Mouse (Mus musculus): Measurements from ENCODE around the gene Syt1.
A peak's percentile ranks its signal among the peaks of the same experiment; 100 is the strongest.

Gene Syt1

DNA sequence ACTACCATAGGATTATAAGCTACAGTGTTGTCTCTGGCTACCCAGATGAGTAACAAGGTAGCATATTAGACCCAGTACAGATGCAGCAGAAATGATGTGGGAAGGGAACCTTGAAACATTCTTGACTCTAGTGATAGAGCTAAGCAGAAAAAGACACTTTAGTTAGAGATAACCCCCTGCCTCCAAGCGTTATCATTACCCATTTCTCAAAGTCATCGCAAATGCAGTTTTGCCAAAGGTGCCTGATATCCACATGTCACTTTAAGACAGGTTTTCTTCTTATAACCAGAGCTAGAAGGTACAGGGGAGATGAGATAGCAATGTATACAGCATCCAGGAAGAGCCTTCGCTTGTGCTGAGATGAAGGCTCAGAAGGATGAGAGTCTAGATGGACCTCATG lies 421.4 kb downstream of the Syt1 start:
- no peak for ATAC-seq (ENCODE audit: insufficient number of reproducible peaks, low FRiP score, low TSS enrichment)

DNA sequence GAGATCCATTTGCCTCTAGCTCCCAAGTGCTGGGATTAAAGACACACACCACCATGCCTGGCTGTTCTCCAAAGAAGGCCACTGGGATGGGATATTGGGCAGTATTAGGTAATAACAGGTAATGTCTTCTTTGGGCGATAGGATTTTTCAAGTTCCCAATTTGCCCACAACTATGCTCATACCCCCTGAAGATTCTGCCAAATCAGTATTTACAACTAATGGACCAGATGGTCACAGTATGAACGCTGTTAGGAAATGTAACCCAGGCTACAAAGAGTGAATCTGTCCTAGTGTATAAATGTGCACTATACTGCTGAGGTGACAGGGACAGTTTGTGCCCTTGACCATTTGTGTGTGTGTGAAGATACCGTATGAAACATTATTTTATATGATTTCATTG lies 421.9 kb downstream of the Syt1 start:
- peak; percentile 71 for ATAC-seq (ENCODE audit: insufficient number of reproducible peaks, low FRiP score, low TSS enrichment)

DNA sequence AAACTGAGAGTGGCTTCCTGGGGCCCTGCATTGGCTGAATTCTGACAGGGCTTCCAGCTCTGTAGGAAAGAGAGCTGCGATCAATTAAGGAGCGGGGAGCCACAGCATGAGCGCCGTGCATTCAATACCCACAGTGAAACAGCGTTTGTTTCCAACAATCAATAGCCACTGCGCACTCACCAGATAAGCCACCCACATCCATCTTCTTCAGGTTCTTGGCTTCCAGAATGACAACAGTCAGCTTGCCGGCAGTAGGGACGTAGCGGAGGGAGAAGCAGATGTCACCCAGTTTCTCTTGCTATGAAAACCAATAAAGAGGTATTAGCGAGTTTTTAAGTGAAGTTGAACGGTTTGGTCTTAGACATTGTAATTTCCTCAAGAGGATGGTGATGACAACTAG lies 427.1 kb downstream of the Syt1 start:
- ATAC-seq (ENCODE audit: insufficient number of reproducible peaks, low FRiP score, low TSS enrichment), result peak; percentile 49; the same call in 1 of the 2 replicates

DNA sequence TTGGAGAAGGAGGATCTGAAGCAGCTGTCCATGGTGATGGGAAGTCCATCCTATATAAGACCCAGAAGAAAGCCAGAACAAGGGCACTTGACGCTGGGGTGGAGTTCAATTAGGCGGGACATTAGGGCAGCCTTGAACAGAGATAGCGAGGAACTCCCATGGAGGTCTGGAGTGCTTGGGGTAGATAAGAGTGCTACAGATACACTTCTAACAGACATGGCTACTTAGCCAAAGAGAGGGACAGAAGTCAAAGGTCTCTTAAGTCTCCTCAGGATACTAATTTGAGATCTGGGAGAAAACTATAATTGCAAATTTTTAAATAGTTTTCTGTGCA lies 428.4 kb downstream of the Syt1 start:
- ATAC-seq (ENCODE audit: insufficient number of reproducible peaks, low FRiP score, low TSS enrichment), result no peak

DNA sequence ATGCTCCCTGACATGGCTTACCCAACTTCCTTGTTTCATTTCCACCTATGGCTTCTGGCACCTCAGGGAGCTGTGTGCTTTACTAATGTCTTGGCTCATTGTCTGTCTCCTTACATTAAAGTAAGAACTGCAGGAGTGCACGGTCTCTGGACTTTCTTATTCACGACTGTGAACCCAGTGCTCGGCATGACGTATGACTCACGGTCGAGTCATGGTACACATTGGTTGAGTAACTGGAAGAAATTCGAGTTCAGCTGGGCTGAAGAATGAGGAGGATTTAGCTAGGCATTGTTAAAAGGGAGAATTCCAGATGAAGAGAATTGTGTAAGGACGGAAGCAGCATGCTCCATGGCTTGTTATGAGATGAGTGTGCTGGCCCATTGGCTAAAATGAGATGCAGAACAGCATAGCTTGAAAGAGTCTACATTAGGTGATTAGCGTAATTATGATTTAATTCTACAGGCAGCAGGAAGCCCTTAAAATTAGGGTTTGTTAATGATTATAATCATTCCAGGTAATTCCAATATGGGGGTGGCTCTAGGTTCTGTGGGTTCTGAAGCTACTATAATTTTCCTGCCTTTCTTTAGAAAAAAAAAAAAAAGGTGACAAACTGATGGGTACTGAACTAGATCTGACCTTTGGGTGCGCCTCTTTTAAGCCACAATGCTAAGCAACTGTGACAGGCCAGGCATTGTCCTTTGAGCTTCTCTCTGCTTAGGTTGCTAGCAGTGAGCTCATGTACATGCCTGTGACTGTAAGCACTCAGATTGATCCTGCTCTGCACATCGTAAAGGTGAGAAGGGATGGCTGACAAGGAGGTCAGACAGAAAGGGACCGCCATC lies 429.0 kb downstream of the Syt1 start:
- ATAC-seq (ENCODE audit: insufficient number of reproducible peaks, low FRiP score, low TSS enrichment), result no peak

DNA sequence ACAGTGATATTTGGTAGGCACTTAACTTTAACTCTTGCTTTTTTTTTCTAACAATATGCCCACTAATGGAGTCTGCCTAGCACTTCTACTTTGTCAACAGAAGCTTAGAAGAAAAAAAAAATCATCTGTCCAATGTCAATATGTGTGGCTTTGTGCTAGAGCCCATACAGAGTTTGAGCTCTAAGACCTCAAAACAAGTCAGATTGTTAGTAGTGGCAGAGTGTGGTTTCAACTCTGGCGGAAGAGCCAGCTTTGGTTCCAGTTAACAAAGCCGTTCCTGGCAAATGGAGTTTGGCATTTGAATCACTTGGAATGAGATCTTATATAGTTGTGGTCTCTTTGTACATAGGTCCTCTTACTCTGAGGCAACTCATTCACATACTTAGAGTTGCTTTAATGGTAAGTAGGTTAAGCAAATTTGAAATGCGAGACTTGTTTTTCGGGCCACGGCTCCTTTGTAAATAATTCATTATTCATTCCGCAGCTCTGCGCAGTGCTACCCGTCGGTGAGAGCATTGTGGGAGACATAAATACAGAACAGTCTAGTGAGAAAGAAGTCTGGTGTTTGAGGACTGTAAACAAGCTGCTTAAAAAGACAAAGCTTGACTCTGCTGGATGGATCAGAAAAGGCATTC lies 429.9 kb downstream of the Syt1 start:
- ATAC-seq (ENCODE audit: insufficient number of reproducible peaks, low FRiP score, low TSS enrichment), result no peak

DNA sequence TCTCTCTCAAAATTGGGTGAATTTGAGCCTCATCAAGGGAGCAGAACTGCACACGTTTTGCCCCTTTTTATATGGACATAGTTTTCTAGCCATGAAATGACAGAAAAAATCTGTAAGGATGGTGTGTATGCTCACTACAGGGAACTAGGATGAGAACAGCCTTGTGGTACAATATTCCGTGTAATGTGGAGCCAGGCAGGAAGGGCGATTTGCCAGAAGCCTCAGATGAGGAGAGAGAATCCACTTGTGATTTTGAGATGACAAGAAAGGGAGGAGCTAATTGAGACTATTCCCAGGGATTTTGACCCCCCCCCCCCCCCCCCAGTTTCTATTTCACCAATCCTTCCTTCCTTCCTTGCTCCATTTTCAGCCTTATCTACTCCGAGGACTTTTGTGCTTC lies 431.4 kb downstream of the Syt1 start:
- no peak for ATAC-seq (ENCODE audit: insufficient number of reproducible peaks, low FRiP score, low TSS enrichment)

DNA sequence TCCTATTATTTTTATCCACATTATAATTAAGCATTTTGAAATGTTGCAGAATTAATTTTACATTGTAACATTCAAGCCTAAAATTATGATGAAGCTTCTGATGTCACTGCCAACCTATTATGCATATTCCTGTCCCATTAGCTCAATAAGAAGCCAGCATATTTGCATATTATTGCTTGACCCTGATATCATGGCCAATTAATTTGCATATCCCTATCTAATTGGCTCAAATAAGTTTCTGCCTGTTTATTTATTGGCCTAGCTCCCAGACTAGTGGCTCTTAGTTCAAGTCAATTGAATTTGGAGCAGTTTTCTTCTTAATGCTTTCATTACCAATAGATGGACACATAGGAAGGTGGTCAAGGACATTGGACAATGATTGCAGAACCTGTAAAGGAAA lies 433.2 kb downstream of the Syt1 start:
- ATAC-seq (ENCODE audit: insufficient number of reproducible peaks, low FRiP score, low TSS enrichment), result no peak

DNA sequence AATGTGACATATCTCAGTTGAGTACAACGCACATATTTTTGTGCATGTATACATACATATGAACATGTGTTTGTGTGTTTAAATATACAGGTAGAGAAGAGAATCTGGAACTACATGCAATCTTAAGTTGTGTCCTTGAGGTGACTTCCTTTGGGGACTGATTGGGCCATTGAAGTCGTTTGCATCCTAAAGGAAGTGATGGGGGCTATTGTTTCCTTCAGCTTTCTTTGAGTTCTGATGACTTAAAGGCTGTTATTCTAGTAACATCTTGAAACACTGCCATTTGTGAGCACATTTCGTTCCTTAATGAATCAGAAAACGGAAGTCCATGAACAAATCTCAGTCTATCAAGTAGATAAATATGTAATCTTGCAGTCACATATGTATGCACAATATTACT lies 438.0 kb downstream of the Syt1 start:
- no peak for ATAC-seq (ENCODE audit: insufficient number of reproducible peaks, low FRiP score, low TSS enrichment)

DNA sequence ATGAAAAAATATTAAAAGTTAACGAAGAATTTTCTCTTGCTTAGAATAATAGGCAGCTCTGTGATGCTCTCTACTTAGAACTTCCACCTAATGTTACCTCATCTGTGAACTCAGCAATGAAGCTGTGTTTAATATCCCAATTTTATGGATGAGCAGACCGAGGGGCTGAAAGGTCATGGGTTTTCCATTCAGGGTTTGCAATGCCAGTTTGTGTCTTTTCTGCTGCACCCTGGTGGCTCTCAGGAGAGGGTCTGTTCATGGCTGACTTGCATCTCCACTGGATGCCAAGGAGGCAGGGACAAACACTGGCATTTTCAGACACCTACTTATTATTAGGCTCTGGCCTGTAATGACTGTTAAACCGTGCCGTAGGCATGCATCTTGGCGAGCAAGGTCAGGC lies 439.7 kb downstream of the Syt1 start:
- no peak for ATAC-seq (ENCODE audit: insufficient number of reproducible peaks, low FRiP score, low TSS enrichment)

DNA sequence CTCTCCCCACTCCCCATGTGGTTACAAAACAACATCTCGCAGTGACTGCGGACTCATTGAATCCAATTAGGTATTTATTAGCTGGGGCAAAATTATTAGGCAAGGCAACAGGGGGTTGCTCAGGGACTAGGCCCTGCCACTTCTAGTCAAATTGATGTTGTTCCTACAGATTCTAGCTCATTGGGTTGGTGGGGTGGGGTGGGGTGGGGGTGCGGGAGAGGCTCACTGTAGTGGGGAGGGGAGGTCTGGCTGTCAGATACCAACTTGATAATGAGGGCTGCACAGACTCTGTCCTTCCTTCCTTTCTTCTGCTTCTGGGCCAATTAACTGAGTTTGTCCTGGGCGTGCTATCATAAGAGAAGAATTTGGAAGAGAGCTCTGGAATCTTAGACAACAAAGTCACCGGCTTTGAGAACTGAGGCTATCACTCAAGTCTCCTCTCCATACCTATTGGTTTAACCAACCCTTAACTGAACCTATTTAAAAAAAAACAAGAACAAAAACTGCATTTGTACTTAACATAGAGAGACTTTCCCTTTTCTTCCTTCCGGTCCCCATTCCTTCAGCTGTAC lies 441.1 kb downstream of the Syt1 start:
- ATAC-seq (ENCODE audit: insufficient number of reproducible peaks, low FRiP score, low TSS enrichment), result no peak

DNA sequence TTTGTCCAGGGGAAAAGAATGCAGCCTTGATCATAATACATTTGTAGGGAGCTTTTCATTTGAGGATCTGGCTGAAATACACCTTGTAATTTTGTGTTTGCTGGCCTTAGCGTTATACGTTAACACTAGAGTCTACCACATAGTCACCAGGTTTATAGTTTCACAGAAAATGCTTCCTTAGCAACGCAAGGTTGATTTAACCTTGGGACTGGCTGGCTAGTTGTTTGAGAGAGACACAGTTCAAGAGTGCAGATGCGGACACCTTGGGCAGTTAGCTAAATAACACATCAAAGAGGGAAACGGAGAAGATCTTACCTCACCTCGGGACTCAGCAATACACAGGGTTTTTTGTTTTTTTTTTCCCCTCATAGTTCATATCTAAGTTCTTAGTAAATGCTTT lies 441.9 kb downstream of the Syt1 start:
- ATAC-seq (ENCODE audit: insufficient number of reproducible peaks, low FRiP score, low TSS enrichment), result no peak

DNA sequence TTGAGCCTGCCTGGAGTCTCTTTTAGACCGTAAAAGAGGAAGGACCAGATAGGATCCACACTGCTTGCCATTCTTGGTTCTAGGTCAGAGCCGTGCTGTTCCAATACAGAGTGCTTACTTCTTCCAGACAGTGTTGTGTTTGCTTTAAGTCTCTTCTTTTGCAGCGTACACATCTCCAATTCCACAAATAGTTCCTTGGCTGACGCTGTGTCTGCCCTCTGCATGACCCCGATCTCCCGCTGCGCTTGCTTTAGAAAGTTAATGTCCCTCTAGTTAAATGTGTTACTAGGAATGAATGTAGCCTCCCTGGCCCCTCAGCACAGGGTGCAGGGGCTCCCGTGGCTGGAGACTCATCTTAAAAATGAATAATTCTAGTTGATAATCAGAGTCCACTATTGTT lies 442.6 kb downstream of the Syt1 start:
- no peak for ATAC-seq (ENCODE audit: insufficient number of reproducible peaks, low FRiP score, low TSS enrichment)

DNA sequence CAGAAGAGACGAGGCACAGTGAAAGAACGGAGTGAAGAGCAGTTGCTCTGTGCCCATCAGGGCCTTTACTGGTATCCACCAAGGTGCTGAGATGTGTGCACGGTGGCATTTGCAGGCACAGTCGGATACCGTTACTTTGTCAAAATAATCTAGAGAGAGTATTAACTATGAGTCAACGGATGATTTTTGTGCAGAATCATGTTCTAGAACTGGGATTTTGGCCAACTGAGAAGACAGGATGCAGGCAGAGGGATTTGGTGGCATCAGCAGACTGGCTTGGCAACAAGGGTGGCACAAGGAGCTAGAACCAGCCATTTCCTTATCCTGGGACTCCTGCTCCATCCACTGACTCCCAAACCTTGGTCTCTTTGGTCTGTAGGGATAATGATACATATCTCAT lies 443.3 kb downstream of the Syt1 start:
- ATAC-seq (ENCODE audit: insufficient number of reproducible peaks, low FRiP score, low TSS enrichment), result peak; percentile 56

DNA sequence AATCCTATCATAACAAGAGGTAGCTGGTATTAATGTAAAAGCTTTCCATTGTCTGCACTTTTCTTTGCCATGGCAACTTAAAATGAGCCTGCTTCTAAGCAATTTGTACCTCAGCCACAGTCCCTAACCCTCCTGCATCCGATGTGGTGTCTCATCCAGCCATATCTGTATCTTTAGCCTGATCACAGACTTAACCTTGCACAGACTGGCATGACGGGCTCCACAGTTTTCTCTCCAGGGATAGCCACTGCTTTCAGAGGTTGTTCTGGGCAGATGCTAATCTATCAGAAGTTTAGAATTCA lies 451.2 kb downstream of the Syt1 start:
- no peak for ATAC-seq (ENCODE audit: insufficient number of reproducible peaks, low FRiP score, low TSS enrichment)

DNA sequence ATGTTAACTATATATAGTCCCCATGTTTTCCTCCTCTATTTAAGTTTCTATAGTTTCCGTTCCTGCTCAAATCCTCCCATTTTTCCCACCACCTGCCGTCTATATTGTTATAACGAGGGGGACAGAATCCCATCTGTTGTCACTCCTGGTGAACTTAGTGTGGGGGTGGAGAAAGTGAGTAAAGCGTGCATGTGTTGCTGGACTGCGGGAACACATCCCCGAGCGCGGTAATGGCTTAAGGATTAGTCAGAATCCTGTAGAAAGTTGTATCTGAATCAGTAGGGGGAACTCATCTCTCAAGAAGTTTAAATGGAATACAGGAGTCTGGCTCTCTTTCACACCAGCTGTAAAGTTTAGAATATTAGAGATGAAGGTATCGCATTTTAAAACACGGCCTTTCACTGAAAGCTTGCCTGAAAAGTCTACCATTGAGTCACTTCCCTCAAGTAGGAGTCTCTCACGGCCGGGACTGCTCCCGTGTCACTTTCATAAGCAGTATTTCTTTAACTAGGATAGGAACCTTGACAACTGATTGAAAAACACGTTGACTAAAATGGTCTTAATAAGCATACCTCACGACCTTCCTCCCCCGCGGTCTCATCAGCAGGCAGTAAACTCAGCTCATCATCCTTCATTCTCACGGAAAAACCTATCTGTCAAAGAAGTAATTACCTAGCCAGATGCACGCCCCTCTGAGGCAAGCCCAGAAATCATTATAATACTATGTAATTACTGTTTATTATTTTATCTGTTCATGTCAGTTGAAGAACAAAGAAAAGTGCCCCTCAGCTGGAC lies 451.8 kb downstream of the Syt1 start:
- no peak for ATAC-seq (ENCODE audit: insufficient number of reproducible peaks, low FRiP score, low TSS enrichment)

DNA sequence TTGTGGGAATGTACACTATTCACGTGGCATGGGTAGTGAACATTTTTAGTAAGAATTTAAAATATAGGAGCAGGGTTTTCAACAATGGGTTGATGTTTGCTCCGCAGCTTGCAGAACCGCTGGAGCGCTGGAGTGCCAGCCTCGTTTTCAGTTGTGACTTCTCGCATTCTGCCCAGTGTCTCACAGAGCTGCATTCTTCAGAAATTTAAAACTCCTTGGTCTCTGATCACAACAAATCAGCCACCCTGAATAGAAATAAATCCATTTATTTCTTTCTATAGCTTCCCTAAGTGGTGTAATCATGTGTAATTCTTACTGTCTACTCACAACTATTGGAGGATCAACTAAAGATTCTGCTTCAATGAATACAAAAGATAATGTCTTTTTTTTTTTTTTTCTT lies 458.2 kb downstream of the Syt1 start:
- ATAC-seq (ENCODE audit: insufficient number of reproducible peaks, low FRiP score, low TSS enrichment), result no peak

DNA sequence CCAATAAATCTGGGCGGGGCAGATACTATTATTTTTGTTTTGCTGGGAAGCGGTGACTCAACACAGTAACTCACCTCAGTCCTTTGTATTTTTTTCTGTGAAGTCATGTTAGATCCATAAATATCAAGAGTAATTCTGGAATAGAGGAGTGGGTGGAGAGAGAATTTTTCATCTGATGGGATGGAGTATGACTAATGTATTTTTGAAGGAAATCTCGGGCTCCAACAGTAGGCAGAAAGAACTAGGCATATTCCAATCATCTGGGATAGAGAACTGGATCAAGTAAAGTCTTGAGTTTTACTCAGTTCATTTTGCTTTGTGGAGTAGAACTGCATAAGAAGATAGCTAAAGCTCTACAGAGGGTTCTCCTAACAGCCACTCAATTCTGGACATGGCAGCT lies 465.1 kb downstream of the Syt1 start:
- no peak for ATAC-seq (ENCODE audit: insufficient number of reproducible peaks, low FRiP score, low TSS enrichment)

DNA sequence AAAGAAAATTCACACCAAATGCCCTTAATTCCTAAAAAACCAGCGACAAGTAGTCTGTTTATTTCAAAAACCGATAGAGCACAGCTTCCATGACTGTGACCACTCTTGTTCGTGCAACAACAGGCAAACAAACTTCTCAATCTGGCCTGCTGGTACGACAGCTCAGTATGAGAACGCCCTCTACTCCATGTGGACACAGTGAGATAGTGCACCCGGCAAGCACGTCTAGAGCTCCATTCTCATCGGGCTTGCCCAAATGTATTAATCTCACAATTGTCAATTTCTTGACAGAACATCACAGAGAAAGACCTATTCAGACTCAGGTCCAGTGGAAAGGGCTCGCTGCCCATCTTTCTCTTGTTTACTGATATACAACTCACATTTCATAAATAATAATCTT lies 469.2 kb downstream of the Syt1 start:
- no peak for ATAC-seq (ENCODE audit: insufficient number of reproducible peaks, low FRiP score, low TSS enrichment)

DNA sequence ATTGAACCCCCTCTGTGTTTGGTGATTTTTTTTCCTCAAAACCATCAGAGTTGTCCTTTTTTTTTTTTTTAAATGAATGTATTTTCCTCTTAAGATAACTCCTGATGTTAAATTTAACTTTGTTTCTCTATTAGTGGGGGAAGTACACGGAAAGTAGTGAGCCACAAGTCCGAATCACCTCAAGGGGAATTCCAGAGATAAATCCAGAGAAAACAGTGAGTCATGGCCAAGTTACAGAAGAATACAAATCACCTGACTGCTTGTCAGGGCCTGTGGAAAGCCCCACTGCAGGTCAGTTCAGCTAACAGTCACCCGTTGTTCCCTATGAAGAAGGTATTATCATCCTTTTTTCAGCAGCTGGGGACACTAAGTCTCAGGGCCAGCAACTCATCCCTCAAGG lies 472.2 kb downstream of the Syt1 start:
- ATAC-seq (ENCODE audit: insufficient number of reproducible peaks, low FRiP score, low TSS enrichment), result no peak

DNA sequence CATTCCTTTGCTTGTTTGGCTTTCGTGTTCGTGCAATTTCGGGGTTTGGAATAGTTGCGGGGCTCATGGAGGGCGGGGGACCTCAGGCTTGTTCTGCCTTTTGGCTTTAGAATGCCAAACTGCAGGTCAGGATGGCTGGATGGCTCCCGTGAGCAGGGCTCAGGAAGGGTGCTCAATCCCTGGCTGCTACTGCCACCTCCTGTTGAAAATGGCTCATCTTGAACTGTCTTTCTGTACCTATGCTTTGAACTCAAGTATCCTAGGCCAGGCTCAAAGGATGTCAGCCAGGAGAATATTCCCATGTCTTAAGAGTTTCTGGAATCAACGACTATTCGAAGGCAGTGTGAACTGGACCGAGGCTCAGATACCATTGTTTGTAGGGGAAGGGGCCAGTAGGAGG lies 473.1 kb downstream of the Syt1 start:
- 0 out of 2 replicates have a peak, but pooled peaks have one; percentile 36 for ATAC-seq (ENCODE audit: insufficient number of reproducible peaks, low FRiP score, low TSS enrichment)
